Mouse (Mus musculus) neural tube, embryonic 10.5 days (tissue): ENCODE results near the gene Tmem109.

ENCODE experiments used
- DNase-seq: peaks from one replicate; pipeline ENCODE4 v3.0.0-alpha.2; 2017; ENCODE audit warnings: low spot score; ENCODE audit errors: extremely low spot score

Tmem109 gene

GRCm38 (mm10) chr19:10895016-10895528, 13.3 kb upstream of the Tmem109 start, which contains the start of gene Prpf19:
Gene Prpf19, plus strand, starts transcription at chr19:10895231.
- peak; percentile 97 for DNase-seq

DNA sequence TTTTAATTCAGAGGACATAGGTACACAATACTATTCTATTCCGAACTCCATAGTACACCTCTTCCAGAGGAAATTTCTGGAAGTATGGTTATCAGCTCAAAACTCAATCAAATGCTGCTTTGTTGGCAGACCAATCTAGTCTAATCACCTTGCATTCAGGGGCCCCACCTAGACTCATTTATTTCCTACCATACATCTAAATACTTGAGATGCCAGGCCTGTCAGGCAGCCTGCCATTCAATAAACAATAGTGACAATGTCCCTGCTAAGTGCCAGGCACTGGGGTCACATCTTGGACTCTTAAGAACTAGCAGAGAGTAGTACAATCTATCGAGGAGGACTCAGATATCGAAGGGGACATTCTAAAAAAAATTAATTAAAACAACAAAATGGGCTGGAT, 10.4 kb upstream of the Tmem109 start:
- DNase-seq: no peak

GRCm38 (mm10) chr19:10880975-10881425, 801 bp downstream of the Tmem109 start:
- DNase-seq: no peak

GRCm38 (mm10) chr19:10880085-10880974, 1.5 kb downstream of the Tmem109 start:
- no peak for DNase-seq

DNA sequence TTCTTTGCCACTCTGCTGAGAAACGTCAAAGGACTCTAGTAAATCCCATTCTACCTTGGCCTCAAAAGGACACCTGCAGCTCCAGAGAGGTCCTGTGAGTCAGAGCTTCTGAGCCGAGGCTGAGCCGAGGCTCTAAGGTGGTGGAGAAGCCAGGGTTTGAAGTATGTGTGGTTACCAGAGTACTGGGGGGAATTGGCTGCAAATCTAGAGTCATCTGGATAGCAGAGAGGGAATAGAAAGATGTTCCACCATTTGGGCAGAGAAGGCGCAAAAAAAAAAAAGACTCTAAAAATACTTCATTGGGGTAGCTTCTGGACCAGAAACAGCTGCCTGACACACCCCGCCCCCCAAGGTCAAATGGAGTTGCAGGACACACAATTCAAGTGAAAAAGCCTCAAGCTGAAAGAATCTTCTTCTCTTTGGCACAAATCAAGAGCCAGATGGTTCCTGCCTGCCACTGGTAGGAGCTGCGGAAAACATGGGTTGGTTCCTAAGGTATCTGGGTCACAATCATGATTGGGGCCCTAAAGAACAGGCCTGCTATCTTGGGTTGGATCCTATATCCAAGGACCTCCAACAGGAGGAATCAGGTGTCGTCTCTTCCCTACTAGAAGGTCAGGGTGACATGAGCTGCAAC, 3.5 kb downstream of the Tmem109 start:
- DNase-seq: no peak

DNA sequence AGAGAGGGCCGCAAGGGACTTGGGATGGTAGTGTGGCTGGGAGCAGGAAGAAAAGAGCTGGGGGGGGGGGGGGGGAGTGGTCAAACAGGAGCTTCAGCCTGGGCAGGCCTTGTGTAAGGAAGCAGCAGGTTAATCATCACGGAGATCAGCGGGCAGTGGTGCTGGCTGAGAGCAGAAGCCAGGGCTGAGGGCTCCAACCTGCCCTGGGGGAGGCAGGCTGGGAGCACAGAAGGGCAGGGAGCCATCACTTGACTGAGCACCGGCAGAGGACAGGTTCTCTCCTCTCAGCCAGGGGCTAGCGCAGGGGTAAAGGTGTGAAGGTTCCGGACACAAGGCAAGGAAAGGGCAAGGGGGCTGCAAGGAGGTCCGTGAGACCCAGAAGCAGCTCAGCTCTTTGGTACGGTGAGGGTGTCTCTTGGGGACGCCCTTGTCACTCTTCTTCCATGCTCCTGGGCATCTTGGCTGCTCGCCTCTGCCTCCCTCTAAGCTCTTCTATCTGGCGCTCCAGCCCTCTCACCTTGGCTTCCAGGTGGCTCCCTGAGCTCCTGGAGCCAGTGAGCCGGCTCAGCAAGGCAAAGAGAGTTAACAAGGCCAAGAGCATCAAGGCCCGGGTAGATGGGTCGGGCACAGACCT, 10.4 kb downstream of the Tmem109 start:
- no peak for DNase-seq

- DNase-seq: no peak
Observed at GRCm38 (mm10) chr19:10870676-10871075, 11.1 kb downstream of the Tmem109 start.

DNA sequence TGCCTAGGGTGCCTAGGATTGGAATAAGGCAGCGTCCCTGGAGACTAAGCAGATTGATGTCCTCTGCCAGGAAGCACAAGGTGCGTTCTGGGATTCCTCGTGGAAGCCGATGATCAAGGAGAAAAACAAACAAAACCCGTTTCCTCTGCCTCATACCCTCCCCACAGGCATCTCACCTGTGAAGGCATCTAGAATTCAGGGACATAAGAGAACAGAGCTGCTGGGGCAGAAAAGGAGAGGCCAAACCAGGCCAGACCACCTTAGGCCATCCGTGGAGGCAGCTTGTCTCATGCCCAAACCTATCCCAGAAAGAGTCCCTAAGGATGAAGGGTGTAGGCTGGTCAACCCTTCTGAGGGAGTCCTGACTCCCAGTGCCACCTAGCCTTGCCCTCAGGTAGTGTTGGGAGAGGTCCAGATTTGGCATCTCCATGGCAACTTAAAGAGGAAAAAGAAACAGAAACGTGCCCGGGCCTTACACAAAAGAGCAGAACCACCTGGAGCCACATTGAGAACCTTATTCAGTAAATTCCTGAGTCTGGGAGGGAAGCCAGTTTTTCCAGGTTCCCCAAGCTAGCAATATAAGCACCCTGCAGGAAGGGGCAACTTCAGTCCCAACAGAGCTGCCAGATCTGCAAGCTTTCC, 11.8 kb downstream of the Tmem109 start, which contains the start of gene Tmem132a:
Gene Tmem132a, minus strand, starts transcription at position 55 of the 642 bp plus-strand sequence.
- DNase-seq: no peak

DNA sequence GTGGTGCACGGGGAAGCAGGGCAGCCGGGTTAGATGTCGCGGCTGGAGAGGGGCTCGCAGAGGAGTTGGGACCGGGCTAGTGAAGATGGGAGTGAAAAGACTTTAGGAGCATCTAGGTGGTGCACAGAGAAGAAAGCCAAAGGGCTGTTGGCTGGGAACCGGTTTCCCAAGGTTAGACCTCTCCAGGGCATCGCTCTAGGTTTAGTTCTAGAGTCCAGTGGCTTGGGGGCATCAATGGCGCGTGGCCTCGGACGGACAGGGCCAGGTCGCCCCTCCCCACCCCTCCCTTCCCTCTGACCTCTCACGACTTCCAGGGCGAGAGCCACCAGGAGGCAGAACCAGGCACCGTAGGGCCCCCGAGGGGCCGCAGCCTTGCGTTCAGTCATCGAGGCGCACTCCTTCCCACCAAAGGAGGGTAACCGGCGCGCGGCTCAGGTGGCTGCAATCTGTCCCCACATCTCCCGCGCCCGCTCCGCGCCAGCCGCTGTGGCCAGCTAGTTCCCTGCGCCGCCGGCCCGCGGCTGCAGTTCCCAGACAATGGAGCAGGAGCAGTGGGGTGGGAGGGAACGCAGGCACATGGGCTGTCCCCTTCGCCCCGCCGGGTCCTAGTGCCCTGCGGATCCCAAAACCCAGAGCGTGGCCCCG, 12.4 kb downstream of the Tmem109 start:
- peak; percentile 92 for DNase-seq

DNA sequence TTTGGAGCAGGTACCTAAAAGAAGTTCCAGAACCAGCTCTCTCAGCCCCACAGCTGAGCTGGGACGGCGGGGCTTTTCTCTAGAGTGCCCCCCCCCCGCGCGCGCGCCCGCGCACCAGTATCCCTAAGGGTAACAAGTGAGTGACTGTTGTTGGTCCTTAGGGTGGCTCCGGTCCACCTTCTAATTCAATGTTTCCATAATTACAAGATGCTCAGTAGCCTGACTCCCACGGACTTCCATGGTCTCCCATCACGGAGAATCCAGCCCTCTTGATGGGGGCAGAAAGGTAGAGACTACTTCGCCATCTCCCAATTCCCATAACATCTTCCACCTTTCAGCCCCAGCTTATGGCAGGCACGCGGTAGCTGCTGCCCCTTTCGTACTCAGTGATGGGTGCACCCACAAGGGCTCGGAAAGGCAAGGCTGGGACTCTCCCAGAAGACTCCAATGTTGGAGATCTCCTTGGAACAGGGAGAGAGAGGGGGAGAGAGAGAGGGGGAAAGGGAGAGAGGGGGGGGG, 13.1 kb downstream of the Tmem109 start:
- DNase-seq: peak; percentile 60

- DNase-seq: no peak
Observed at GRCm38 (mm10) chr19:10867946-10868622, 13.7 kb downstream of the Tmem109 start.

DNA sequence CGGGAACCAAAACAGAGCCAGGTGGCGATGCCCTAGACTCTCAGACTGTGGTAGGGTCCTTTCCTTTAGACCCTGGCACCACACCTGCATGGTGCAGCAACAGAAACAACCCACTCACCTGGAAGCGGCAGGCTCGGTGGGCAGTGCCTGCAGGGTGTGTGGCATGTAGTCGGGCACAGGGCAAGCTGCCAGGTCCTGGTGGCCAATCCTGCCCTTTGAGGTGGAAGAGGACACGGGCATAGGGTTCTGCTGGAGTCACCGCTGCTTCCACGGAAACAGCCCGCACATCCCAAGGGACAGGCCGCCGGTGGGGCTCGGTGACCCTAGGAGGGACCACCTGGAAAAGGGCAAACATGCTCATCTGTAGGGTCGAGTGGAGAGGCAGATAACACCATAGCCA, 15.4 kb downstream of the Tmem109 start:
- DNase-seq: no peak

DNA sequence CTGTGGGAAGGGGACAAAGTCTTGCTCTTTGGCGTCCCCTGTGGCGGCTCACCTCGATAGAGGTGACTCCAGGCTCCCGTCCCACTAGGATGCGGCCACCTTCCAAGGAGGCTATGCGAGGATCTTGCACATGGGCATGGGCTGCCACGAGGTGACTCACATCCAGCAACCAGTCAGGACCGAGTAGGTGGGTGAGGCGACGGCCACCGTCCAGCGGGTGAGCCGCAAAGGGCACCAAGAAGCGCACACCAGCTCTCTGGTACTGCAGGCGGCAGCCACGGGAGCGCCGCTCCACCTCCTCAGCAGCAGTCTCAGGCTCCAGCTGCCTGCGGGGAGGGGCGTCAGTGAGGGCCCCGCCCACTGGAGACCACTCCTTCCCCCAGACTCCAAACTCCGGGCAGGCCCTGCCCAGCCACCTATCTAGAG, 21.7 kb downstream of the Tmem109 start:
- DNase-seq: no peak

- no peak for DNase-seq
Observed at GRCm38 (mm10) chr19:10856520-10856919, 25.3 kb downstream of the Tmem109 start.

- no peak for DNase-seq
Observed at GRCm38 (mm10) chr19:10855422-10855821, 26.4 kb downstream of the Tmem109 start.

GRCm38 (mm10) chr19:10847311-10848087, 34.3 kb downstream of the Tmem109 start:
- DNase-seq: no peak

- DNase-seq: no peak
Observed at GRCm38 (mm10) chr19:10846150-10846549, 35.7 kb downstream of the Tmem109 start.

DNA sequence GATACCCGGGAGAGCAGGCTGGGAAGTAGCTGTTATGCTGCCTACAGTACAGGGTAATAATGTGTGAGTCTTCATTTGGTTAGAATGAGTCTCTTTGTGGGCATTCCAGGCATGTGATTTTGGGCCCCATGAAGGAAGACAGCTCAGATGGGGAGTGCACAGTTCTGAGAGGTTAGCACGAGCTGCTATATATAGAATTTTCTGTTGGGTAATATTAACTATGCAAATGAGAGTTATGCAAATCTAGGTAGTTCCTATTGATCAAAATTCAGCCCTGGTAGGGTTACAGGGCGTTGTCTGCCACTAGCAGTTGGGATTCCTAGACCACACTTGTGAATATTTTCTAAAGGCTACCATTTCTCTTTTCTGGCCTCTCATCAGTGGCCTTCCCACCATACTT, 36.3 kb downstream of the Tmem109 start:
- no peak for DNase-seq

GRCm38 (mm10) chr19:10844206-10844605, 37.6 kb downstream of the Tmem109 start:
- no peak for DNase-seq
